Mouse (Mus musculus) lung, postnatal 36 days (tissue): ENCODE data around the gene Otud3.
"Not testable (repeated sequence)": the region's sequence is repeated elsewhere in the genome, so short reads cannot be mapped to it uniquely, and the experiment has no call there.

Source experiments
- DNase-seq: peaks from one replicate; pipeline ENCODE4 v3.0.0; 2022; ENCODE audit warnings: mixed read lengths

The Otud3 gene

DNA sequence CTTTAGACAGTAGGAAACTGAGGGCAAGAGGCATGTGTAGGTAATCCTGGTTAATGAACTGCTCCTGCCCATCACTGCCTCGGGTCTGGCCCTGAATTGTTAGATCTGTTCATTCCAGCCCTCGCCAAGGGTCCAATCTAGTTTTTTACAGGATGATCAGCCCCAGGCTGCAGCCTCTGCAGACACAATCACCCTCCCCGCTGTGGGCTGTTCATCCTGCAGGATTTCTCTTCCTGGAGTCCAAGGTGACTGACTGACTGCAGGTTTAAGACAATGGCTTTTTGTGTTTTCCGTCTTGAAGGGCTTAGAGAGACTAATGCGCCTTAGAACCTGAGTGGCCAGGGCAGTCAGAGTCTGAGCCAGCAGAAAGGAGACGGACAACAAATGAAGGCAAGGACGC, 24.6 kb downstream of the Otud3 start:
- DNase-seq: no peak

DNA sequence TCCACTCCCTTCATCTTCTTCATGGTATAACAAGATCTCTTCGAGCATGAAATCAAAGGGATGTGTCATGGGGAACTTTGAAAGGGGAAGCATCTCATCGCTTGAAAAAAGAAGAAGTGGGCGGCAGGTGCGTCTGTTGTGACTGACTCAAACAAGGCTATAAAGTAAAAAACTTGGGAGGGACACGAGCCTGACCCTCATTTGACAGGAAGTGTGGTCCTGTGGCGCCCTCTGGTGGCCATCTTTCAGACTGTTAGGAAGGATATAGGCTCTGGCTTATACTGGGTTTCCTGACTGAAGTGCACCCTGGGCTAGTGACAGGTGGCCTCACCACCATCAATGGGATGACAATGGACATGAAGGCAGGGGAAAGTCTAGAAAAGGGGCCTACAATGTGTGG, 29.5 kb downstream of the Otud3 start:
- DNase-seq: peak; percentile 93

DNA sequence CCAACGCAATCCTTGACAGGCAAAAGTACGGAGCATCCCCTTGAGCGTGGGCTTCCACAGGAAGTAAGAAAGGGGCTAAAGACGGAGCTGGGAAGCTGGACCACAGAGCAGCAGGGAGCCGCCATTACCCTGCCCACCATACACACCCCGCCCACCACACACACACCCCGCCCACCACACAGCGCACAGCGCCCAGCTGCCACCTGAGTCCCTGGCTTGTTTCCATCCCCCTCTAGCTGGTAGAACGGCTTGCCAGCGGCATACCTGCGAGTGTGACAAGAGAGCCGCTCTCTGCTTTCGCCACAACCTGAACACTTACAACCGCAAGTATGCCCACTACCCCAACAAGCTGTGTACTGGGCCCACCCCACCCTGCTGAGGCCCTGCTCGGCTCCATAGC, 31.6 kb downstream of the Otud3 start:
- DNase-seq: peak; percentile 39

DNA sequence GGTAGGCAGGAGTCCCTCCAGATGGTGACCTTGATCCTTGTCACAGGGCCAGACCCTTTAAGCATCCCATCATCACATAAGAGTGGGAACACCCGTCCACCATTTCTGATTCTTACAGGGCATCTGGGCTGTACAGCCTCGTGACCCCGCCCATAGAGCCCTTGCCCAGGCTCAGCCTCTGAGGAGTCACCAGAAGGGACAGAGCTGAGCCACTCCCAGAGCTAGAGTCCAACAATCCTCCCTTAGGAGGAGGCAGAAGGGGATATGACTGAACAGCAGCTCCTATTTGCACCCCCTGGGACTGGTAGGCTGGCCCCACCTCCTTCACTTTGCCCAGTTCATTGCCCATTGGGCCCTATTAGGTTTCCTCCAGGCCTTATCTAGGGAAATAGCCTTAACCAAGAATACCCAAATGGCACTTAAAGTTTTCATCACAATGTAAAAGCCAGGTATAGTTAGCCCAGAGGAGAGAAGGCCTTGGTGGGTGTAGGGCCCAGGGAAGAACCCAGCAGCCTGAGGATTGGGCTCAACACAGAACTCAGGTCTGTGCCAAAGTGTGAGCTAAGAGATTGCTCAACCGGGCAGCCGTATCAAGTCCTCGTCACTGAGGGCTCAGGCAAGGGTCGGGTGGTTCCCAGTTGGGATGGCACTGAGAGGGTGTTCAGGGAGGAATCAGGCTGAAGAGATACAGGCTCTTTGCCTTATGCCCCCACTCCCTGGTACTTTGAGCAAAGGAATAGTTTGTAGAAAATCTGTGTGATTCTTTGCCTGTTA, 32.7 kb downstream of the Otud3 start:
- peak; percentile 46 for DNase-seq

DNA sequence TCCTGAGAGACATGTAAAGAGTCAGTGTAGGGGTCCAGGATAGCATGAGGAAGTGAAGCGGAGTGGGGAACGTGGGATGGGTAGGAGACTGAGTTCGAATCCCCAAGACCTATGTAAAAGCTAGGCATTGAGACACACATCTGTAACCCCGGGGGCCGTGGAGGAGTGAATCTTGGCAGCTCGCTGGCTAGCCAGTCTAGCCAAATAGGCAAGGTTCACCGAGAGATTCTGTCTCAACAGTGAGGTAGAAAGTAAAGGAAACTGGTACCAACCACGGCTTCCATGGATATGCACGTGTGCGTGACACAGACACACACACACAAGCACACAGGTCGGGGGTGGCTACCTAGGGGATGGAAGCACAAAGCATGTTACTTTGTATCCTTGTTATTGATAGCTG, 33.9 kb downstream of the Otud3 start:
- no peak for DNase-seq

DNA sequence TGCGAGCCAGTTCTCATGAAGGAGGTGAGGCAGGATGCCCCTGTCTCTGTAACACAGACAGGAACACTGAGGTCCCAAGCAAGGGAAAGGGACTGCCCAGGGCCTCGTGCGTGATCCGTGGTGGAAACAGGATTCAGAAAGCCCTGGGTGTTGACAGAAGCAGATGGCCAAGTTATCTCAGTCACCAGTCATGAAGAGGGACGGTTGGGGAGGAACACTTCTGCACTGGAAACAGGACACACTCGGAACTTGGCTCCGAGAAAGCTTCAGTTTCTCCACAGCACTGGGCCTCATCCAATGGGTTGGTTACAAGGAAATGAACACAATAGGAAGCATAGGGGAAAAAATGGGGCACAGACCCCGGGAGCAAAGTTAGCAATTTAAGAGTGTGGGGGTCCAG, 35.0 kb downstream of the Otud3 start:
- DNase-seq: peak; percentile 37

DNA sequence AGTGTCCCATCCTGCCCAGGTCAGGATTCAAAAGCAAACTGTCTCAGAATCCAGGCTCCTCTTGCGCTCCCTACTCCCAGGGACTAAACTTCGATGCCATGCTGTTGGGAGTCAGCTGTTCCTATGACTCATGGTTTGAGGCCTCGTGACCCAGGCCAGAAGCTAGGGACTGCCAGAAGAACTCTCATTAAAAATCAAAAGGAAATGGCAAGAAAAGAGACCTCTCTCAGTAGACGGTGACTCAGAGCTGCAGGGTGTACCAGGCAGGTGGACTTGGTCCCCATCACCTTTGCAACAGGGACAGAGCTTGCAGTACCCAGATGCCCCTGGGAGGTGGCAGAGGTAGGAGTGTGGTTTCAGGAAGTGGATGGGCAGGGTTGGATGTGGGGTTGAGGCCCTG, 36.0 kb downstream of the Otud3 start, which contains the start of gene Pla2g2e:
Pla2g2e (plus strand) TSS at position 212 of the 400 bp plus-strand sequence.
- peak; percentile 26 for DNase-seq

DNA sequence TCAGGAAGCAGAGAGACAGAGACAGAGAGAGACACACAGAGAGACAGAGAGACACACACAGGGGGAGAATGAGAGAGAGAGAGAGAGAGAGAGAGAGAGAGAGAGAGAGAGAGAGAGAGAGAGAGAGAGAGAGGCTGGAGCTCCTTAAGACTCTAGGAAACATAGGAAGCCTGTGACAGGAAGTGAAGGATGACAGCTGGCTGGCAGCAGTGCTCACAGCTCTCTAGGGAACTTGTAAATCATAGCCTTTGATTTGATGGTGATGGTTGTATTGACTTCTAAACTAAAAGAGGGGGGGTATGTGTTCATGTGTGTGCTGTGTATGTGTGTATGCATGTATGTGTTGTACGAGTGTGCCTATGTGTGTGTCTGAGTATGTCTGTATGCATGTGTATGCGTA, 37.8 kb downstream of the Otud3 start:
- DNase-seq: no peak

DNA sequence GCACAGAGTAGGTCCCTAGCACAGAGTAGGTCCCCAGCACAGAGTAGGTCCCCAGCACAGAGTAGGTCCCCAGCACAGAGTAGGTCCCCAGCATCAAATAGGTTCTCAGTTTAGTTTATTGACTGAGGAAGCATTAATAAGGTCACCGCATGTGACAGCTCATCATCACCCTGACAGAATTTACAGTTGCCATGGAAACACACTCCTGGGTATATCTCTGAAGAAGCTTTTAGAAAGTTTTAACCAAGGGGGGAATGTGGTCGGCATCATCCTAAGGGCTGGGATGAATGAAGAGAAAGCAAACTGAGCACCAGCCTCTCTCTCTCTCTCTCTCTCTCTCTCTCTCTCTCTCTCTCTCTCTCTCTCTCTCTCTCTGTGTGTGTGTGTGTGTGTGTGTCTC, 38.5 kb downstream of the Otud3 start:
- DNase-seq: not testable (repeated sequence)

DNA sequence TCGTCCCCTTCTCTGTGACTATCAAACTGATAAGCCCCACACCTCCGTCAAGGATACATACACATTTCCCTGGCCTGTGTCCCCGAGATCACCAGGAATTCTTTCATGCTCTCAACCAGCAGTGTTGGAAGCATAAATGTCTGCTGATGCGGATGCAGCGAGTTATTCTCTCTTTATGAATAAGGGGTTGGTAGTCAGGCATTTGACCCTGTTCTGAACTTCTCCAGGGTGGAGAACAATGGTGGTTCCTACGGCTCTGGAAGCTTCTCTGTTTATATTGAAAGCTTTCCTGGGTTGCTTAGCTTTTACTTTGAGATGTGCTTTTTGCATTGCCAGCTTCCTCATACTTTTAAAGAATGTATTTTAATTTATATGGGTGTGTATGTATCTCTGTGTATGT, 39.9 kb downstream of the Otud3 start, which contains the start of gene Gm13030:
Gm13030 (minus strand) TSS at position 101 of the 400 bp plus-strand sequence.
- no peak for DNase-seq

DNA sequence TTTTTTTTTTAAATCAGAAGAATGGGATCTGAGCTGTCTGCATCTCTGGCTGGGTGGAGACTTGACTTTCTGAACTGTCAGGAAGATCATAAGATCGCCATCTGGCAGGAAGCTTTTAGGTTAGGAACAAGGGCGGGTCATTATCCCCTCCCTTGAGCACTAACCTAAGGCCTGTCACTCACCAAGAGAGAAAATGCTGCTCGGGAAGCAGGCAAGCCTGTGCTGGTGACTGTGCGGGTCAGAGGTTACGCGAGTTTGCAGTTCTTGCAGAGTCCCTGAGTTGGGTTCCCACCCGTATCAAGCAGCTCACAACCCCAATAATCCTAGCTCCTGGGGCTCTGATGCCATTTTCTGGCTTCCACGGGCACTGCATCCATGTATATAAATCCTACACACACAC, 45.1 kb downstream of the Otud3 start:
- no peak for DNase-seq

DNA sequence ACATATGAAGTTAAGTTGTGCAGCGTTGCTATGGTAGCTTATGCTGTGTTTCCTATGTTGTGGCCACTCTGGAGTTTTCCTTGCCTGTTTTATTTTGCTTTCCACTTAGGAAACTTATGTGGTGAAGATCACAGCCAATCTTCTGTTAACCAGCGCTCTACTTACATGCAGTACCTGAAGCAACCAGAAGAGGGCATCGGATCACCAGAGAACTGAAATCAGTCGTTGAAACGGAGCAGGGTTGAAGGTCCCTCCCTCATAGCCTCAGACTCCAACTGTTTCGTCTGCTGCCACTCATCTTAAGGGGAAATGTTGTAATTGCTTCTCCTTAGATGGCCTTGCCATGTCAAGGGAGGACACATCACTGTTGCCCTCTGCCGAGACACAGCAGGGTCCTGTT, 47.3 kb downstream of the Otud3 start:
- DNase-seq: peak; percentile 93

DNA sequence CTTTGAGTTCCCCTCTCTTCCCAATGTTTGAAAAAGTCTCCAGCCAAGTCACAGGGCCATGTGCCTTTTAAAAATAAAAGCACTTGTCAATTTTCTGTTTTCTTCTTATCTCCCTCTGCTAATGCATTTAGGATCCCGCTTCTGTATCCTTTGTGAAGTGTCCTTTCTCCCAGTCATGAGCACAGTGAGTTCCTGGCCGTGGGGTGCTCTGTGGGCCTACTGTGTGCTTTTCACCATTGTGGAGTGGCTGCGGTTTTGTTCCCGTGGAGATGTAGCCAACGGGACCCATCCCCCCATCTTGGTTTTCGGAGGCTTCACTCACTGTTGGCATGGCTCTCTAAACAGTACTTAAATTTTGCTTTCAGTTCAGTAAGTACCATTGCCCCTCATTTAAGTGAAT, 47.8 kb downstream of the Otud3 start:
- no peak for DNase-seq

DNA sequence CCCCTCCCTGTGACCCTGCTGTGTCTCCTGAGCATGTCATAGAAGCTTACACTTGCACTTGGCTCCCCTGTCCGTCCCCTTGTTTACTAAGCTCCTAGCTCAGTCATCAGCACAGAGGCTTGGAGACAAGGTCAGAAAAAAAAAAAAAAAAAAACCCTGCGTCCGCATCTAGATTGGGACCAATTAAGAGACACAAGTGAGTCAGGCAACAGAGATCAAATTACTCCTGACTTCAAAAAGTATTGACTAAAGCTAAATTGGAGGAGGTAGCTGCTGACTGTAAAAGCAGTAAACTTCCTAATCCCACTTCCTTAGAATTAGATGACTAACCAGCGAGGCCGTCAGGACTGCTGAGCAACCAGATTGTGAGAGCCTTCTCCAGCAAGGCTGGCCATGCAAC, 48.7 kb downstream of the Otud3 start:
- DNase-seq: no peak

DNA sequence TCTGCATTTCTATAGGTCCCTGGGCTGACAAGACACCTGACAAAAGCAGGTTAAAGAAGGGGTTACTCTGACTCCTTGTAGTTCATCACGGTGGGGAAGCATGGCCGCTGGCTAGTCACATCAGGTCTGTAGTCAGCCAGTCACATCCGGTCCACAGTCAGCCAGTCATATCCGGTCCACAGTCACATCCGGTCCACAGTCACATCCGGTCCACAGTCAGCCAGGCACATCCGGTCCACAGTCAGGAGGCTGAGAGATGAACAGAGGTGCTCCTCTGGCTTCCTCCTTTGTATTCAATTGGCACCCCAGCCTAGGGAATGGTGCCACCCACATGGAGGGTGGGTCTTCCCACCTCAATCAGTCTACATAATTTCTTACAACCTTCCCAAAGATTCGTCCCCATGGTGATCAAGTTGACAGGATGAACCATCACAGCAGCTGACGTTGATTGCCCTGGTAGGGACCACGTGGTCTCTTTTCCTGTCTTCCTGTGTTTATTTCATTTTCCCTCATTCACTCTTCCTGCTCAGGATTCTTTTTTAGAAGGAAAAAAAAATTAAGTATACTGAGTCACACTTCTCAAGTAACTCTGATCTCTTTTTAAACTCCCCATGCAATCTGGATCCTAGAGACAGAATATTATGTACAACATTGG, 50.3 kb downstream of the Otud3 start, which contains the start of gene Pla2g5:
Pla2g5 (minus strand) TSS at position 139 of the 655 bp plus-strand sequence.
- no peak for DNase-seq

DNA sequence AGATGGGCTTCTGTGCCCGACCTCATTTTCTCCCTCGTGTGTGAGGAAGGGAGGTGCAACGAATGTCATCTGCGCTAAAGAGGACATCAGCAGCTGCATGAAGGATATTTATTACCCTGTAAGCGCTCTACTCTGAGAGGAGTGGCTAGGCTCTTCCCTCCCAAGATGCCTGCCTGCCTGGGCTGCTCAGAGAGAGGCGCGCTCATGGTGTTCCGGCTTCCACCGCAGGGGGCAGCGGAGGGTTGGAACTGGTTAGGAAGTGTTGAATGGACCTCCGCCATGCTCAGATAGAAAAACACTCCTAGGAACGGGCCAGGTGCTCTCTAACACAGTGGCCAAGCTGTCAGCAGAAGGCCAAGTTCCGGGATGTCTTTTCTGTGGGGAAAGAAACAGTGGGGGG, 54.0 kb downstream of the Otud3 start:
- DNase-seq: peak; percentile 82

DNA sequence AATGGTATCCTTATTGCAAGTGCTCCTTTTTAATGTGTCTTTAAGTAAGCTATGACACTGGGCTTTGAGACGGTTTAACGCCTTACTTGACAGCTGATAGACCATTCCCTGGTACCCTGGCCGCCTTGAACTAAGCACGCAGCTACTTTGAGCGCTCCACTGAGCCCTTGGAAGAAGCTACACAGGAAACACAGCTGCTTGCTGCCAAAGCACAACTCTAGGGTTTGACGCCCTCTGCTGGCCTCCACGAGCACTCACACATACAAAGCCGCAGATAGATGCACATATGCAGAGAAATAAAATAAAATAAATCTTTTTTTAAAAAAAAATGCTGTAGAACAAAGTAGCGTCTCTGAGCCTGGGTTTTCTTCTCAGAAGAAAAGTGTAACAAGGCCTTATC, 54.5 kb downstream of the Otud3 start:
- no peak for DNase-seq

DNA sequence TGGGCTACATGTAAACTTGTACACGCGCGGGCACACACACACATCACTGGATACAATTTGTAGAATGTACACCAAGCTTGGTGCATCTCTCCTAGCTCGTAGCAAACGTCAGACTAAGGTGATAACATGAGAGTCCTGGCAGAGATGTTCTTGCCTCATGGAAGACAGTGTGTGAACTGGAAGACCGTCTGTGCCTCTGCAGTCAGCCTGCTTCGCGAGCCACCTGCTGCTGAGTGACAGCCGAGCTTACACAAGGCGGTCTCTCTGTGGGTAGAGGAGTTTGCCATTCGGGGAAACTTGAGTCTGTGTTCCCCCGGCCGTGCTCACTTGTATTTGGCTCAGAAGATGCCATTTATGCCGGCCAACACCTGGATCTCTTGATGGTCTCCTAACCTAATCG, 55.3 kb downstream of the Otud3 start:
- no peak for DNase-seq

DNA sequence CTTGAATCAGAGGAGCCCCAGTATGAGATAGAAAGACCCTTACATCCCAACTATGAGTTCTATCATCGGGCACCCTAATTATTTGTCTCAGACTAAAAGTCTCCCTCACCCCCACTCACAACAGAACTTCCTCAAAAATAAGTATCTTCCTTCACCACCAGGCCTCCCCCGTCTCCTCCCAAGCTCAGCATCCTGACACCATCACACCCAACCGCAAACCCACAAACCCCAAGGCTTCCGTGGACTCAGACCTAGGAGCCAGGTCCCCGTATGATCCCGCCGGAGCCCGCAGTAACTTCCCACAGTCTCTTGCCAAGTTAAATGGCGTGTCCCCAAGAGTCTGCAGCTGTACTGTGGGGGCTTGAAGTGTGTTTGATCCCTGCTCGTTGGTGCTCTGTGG, 56.2 kb downstream of the Otud3 start:
- no peak for DNase-seq

DNA sequence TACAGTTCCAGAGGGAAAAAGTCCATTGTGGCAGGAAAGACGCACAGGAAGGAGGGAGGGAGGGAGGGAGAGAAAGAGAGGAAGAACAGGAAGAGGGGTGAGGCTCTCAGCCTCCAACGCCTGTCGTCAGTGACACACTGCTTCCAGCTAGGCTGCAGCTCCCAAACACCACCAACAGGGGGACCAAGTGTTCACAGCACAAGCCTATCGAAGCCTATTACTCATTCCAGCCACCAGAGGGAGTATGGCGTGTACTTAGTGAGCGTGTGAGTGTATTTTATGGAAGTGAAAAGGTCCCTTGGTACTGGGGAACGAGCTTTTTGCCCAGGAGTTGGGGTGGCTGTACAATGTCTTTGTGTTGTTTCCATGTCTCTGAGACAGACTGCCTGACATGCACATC, 57.3 kb downstream of the Otud3 start:
- DNase-seq: peak; percentile 82

DNA sequence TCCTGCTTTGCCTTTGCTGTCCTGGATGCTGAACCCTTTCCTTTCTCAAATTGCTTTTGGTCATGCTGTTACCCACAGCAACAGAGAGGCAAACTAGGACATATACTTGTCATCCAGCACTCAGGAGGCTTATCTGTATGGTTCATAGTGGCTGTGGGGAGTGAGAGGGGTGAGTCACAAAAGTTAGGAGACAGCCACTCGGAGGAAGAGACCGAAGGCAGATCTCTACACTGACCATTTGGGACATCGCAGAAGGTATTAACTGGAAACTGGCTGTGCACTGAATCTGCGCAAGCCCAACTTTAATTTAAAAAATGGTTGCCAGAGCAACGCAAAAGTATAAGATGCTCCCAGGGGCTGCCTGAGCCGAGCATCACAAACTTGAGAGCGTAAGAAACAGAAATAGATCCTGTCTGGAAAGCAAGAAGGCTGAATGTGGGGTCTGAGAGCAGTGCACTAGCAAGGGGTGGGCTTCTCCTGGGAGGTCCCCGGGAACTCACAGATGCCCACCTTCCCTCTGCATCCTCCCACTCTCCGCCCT, 58.6 kb downstream of the Otud3 start:
- no peak for DNase-seq

DNA sequence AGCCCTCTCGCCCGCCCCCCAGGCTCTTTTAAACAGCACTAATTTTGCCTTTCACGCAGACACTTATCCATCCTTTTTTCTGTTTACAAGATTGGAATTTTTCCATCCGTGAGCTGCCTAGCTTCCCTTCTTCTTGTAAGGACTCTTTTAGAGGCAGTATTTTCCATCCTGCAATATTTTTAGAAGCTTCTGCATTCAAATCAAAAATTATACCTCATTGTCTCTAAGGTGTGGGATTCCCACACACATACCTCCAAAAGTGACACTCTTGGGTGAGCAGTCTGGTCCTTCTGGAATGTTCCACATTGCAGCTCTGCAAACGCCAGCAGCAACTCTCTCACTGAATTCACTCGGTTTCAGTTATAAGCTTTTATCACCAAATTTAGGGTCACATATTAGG, 60.8 kb downstream of the Otud3 start:
- DNase-seq: no peak

DNA sequence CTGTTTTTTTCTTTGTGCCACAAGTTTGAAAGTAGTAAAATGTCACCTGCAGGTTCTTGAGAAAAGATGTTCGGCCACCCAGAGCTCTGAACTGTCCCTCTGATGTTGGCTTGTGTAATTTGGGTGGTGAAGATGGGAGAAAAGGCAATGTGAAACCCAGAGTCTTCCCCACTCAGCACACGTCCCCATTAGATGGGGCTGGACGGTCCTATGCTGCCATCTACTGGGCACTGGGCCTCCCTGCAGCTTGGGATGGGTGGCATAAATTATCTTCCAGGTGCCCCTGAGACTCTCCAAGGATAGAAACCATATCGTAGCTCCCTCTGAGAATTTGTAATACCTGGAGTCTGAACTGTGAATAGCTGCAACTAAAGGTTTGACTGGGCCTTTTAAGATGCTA, 62.3 kb downstream of the Otud3 start:
- DNase-seq: peak; percentile 73
